Mouse (Mus musculus): ENCODE data around the gene Vmn2r17. TPM values are rescaled to one million over a fixed set of nuclear protein-coding genes. Genes with fewer than 3 reads are reported as not detected.
A peak's percentile ranks its signal among the peaks of the same experiment; 100 is the strongest.

The Vmn2r17 gene
- not detected in 2 replicates for polyA plus RNA-seq (2016; fragmentation: Nextera tagmentation; extraction: Ambion mirVana)

- no peaks in the 10 kb centered on the region for H3K27me3 ChIP-seq
- H3K4me2 ChIP-seq: no peak within 1 kb of the TSS
- no peak within 1 kb of the TSS for H3K9ac ChIP-seq (replicated peaks)
- no peak for ATAC-seq (ENCODE audit: insufficient number of reproducible peaks, insufficient read depth, low FRiP score, low TSS enrichment, low read depth)
- H3K4me3 ChIP-seq (replicated peaks): no peak within 1 kb of the TSS
- no peaks in the 10 kb centered on the region for H3K36me3 ChIP-seq
- no peaks in the 10 kb centered on the region for H3K4me1 ChIP-seq (replicated peaks)
- 47% methylated on average over 2 of the region's 2 CpGs for WGBS
- H3K27ac ChIP-seq: no peak within 1 kb of the TSS
- H3K9me3 ChIP-seq: peaks cover 4% of the 10 kb centered on the region; the same call in 1 of the 2 replicates
Observed at GRCm38 (mm10) chr5:109419388-109419787, at the start of gene Vmn2r17. Gene Vmn2r17, plus strand, starts transcription at chr5:109419688.

GRCm38 (mm10) chr5:109466576-109467506 lies 47.4 kb downstream of the Vmn2r17 start:
- H3K36me3 ChIP-seq: no peaks in the 10 kb centered on the region
- H3K4me2 ChIP-seq: peak overlapping the region; percentile 42
- ATAC-seq (ENCODE audit: insufficient number of reproducible peaks, insufficient read depth, low FRiP score, low TSS enrichment, low read depth): peak; percentile 80; the same call in 1 of the 2 replicates
- H3K27me3 ChIP-seq: no peaks in the 10 kb centered on the region
- no peaks in the 10 kb centered on the region for H3K4me1 ChIP-seq (replicated peaks)
- no peak overlapping the region for H3K27ac ChIP-seq
- peaks cover 8% of the 10 kb centered on the region for H3K9me3 ChIP-seq
- H3K9ac ChIP-seq (replicated peaks): no peak overlapping the region
- 24% methylated on average over 17 of the region's 21 CpGs for WGBS
- peak overlapping the region; percentile 34 for H3K4me3 ChIP-seq (replicated peaks)

- H3K4me3 ChIP-seq (replicated peaks): no peak overlapping the region
- H3K9ac ChIP-seq (replicated peaks): no peak overlapping the region
- H3K27ac ChIP-seq: no peak overlapping the region
- WGBS: 6% methylated on average over 1 of the region's 1 CpGs
- H3K27me3 ChIP-seq: no peaks in the 10 kb centered on the region
- no peaks in the 10 kb centered on the region for H3K4me1 ChIP-seq (replicated peaks)
- H3K9me3 ChIP-seq: 0 out of 2 replicates have a peak, but pooled peaks cover 2% of the 10 kb centered on the region
- ATAC-seq (ENCODE audit: insufficient number of reproducible peaks, insufficient read depth, low FRiP score, low TSS enrichment, low read depth): no peak
- H3K4me2 ChIP-seq: no peak overlapping the region
- no peaks in the 10 kb centered on the region for H3K36me3 ChIP-seq
Observed at GRCm38 (mm10) chr5:109506729-109507128, 87.2 kb downstream of the Vmn2r17 start.

Other genes starting within 250 kb of the Vmn2r17 start
- gene Vmn2r13, start 227.5 kb upstream of the Vmn2r17 start, polyA plus RNA-seq (2016; fragmentation: Nextera tagmentation; extraction: Ambion mirVana): not detected in 2 replicates
- gene Vmn2r14, start 195.0 kb upstream of the Vmn2r17 start, polyA plus RNA-seq (2016; fragmentation: Nextera tagmentation; extraction: Ambion mirVana): not detected in 2 replicates
- gene Vmn2r15, start 122.0 kb upstream of the Vmn2r17 start, polyA plus RNA-seq (2016; fragmentation: Nextera tagmentation; extraction: Ambion mirVana): not detected in 2 replicates
- gene Vmn2r16, start 89.5 kb upstream of the Vmn2r17 start, polyA plus RNA-seq (2016; fragmentation: Nextera tagmentation; extraction: Ambion mirVana): not detected in 2 replicates
- gene Crlf2, start 139.3 kb downstream of the Vmn2r17 start, polyA plus RNA-seq (2016; fragmentation: Nextera tagmentation; extraction: Ambion mirVana): 6.3 and 9.4 TPM in 2 replicates

All from limb, embryonic 12.5 days (tissue).